Mouse (Mus musculus): ENCODE measurements around the gene Dhfr. TPM values are rescaled to one million over a fixed set of nuclear protein-coding genes. Genes with fewer than 3 reads are reported as not detected.
"Not testable (repeated sequence)": the region's sequence is repeated elsewhere in the genome, so short reads cannot be mapped to it uniquely, and the experiment has no call there.

Gene Dhfr
- polyA plus RNA-seq, 1 experiment = 4.8 TPM

GRCm38 (mm10) chr13:92344033-92344432, 10.5 kb upstream of the Dhfr start:
- TF ChIP-seq CTCF (IDR thresholded peaks at IDR 0.05; ENCODE audit: borderline replicate concordance, extremely low read depth, insufficient read depth, insufficient read length) = no peak
- no peak for TF ChIP-seq POLR2A (IDR thresholded peaks at IDR 0.05; ENCODE audit: borderline replicate concordance, extremely low read depth, insufficient read depth, insufficient read length, poor library complexity, severe bottlenecking)
- no peak for DNase-seq (ENCODE audit: low read depth)

DNA sequence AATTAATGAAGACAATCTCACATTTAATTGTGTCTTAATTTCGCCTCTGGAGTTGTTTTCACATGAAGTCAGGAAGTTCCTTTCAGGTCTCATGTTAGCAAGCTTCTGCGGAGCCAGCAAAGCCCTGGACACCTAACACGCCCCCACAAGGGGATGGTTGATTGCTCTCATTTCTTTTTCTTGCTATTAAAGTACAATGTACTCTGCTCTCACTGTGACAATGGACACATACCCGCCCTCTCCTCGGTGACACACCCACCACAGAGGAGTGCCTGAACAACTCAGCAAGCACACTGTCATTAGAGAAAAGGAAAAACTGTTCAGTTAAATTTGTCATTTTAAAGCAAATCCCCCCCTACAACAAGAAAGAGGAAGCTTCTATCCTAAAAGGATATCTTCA, 8.2 kb upstream of the Dhfr start:
- DNase-seq (ENCODE audit: low read depth) = no peak
- no peak for TF ChIP-seq CTCF (IDR thresholded peaks at IDR 0.05; ENCODE audit: borderline replicate concordance, extremely low read depth, insufficient read depth, insufficient read length)
- no peak for TF ChIP-seq POLR2A (IDR thresholded peaks at IDR 0.05; ENCODE audit: borderline replicate concordance, extremely low read depth, insufficient read depth, insufficient read length, poor library complexity, severe bottlenecking)

- TF ChIP-seq CTCF (IDR thresholded peaks at IDR 0.05; ENCODE audit: borderline replicate concordance, extremely low read depth, insufficient read depth, insufficient read length) (no peak), POLR2A (IDR thresholded peaks at IDR 0.05; ENCODE audit: borderline replicate concordance, extremely low read depth, insufficient read depth, insufficient read length, poor library complexity, severe bottlenecking) (no peak)
- no peak for DNase-seq (ENCODE audit: low read depth)
Observed at GRCm38 (mm10) chr13:92351100-92351499, 3.4 kb upstream of the Dhfr start.

DNA sequence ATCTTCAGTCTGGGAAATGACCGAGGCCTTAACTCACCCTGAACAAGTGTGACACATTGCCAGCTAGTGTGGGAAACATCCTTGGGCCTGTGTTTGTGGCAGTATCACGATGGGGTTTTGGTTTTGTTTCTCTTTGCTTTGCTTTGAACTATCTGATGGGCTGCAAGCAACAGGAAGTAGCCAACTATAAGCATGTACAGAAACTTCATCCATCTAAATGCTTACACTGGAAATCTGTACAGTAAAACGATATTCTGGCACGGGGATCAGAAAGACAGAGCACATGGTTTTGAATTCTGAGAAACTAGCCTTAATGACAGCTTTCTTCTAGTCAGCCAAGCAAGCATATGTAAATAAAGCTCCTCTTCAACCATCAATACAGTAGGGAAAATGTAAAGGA, 570 bp upstream of the Dhfr start:
- DNase-seq (ENCODE audit: low read depth) = no peak
- TF ChIP-seq CTCF (IDR thresholded peaks at IDR 0.05; ENCODE audit: borderline replicate concordance, extremely low read depth, insufficient read depth, insufficient read length) (no peak), POLR2A (IDR thresholded peaks at IDR 0.05; ENCODE audit: borderline replicate concordance, extremely low read depth, insufficient read depth, insufficient read length, poor library complexity, severe bottlenecking) (no peak)

- no peak for DNase-seq (ENCODE audit: low read depth)
Observed at GRCm38 (mm10) chr13:92355272-92355643, 732 bp downstream of the Dhfr start.

GRCm38 (mm10) chr13:92356376-92356775, 1.9 kb downstream of the Dhfr start:
- no peak for TF ChIP-seq POLR2A (IDR thresholded peaks at IDR 0.05; ENCODE audit: borderline replicate concordance, extremely low read depth, insufficient read depth, insufficient read length, poor library complexity, severe bottlenecking)
- TF ChIP-seq CTCF (IDR thresholded peaks at IDR 0.05; ENCODE audit: borderline replicate concordance, extremely low read depth, insufficient read depth, insufficient read length) = no peak
- DNase-seq (ENCODE audit: low read depth) = no peak

More at GRCm38 (mm10) chr13:92355272-92355643, 732 bp downstream of the Dhfr start:
- TF ChIP-seq CTCF (IDR thresholded peaks at IDR 0.05; ENCODE audit: borderline replicate concordance, extremely low read depth, insufficient read depth, insufficient read length) (no peak), POLR2A (IDR thresholded peaks at IDR 0.05; ENCODE audit: borderline replicate concordance, extremely low read depth, insufficient read depth, insufficient read length, poor library complexity, severe bottlenecking) (no peak)

DNA sequence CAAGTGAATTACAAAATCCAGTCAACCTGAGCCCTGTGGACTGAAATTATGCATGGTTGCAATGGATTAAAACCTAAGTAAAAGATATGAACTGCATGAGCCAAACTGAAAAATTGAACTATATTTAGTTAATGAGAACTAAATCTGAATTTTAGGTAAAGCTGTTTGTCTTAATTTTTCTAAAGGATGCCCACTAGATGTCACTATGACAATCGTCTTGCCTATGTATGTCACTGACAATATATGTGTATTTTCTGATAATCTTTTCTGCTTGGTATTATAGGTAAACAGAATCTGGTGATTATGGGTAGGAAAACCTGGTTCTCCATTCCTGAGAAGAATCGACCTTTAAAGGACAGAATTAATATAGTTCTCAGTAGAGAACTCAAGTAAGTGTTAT, 3.1 kb downstream of the Dhfr start:
- TF ChIP-seq POLR2A (IDR thresholded peaks at IDR 0.05; ENCODE audit: borderline replicate concordance, extremely low read depth, insufficient read depth, insufficient read length, poor library complexity, severe bottlenecking) = no peak
- no peak for TF ChIP-seq CTCF (IDR thresholded peaks at IDR 0.05; ENCODE audit: borderline replicate concordance, extremely low read depth, insufficient read depth, insufficient read length)
- DNase-seq (ENCODE audit: low read depth) = peak; percentile 58

DNA sequence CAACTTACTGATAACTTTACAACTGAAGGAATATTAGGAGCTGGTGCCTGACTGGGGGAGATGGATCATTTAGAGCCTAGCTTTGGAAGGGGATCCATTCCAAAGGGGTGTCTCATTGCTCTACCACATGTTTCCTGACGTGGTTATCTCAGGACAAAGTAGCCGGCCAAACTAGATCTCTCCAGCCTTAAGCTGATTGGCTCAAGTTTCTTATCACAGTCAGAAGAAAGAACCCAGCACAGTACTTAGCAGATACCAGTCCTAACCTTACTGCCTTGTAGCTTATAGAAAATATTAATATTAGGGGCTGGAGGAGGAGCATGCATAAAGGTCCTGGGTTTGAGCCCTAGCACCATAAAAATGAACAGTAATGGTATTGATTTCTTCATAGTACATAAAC, 7.1 kb downstream of the Dhfr start:
- TF ChIP-seq CTCF (IDR thresholded peaks at IDR 0.05; ENCODE audit: borderline replicate concordance, extremely low read depth, insufficient read depth, insufficient read length) (no peak), POLR2A (IDR thresholded peaks at IDR 0.05; ENCODE audit: borderline replicate concordance, extremely low read depth, insufficient read depth, insufficient read length, poor library complexity, severe bottlenecking) (no peak)
- no peak for DNase-seq (ENCODE audit: low read depth)

DNA sequence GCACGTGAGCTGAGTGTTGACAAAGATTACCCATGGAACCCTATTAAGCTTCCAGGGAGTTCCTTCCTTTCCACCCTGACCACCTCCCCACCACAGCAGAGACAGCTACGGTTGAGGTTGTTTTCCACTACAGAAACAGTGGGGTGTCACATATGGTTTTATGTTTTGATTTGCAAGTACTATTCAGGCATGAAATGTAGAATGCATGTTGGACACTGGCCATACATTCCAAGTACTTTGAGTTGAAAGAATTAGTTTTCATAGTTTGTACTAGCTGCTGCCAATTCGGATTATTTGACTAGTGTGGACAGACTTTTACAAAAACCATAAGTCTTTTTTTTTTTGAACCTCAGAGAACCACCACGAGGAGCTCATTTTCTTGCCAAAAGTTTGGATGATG, 10.8 kb downstream of the Dhfr start:
- TF ChIP-seq POLR2A (IDR thresholded peaks at IDR 0.05; ENCODE audit: borderline replicate concordance, extremely low read depth, insufficient read depth, insufficient read length, poor library complexity, severe bottlenecking) (no peak), CTCF (IDR thresholded peaks at IDR 0.05; ENCODE audit: borderline replicate concordance, extremely low read depth, insufficient read depth, insufficient read length) (no peak)
- peak; percentile 26 for DNase-seq (ENCODE audit: low read depth)

DNA sequence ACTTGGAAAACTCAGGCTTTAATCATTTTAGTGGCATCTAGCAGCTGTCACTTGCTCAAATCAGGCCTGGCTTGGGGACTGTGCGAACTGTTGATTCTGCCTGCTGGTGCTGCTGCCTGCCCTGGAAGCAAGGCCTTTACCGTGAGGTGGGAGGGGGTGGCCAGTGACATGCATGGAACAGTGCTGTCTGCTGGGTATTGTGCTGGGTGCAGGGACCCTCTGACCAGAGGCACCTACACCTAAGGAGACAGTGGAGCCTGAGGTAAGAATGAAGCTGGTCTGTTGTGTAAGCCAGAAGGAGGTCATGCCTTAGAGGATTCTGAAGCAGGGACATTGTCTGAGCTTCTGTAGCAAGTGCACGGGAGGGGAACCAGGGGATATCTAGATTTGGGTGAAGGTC, 16.3 kb downstream of the Dhfr start:
- DNase-seq (ENCODE audit: low read depth) = no peak
- TF ChIP-seq POLR2A (IDR thresholded peaks at IDR 0.05; ENCODE audit: borderline replicate concordance, extremely low read depth, insufficient read depth, insufficient read length, poor library complexity, severe bottlenecking) (no peak), CTCF (IDR thresholded peaks at IDR 0.05; ENCODE audit: borderline replicate concordance, extremely low read depth, insufficient read depth, insufficient read length) (no peak)

GRCm38 (mm10) chr13:92371466-92371865, 16.9 kb downstream of the Dhfr start:
- DNase-seq (ENCODE audit: low read depth) = not testable (repeated sequence)

DNA sequence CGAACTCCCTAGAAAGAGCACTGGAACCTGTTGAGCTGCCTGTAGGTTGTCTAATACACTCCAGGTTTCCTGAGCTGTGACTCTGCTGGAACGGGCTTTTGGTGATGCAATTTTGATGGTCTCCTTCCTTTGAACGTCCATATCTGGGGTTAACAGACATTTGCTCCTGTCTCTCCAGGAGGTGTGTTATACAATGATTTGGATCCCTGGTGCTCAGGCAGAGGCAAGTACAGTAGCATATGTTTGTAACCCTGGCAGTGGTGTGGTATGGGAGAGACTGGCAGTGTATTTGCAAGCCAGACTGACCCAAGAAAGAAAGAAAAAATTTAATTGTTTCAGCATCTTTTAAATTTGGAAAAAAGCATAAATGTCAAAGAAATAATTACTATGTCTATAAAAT, 32.8 kb downstream of the Dhfr start:
- DNase-seq (ENCODE audit: low read depth) = no peak
- TF ChIP-seq POLR2A (IDR thresholded peaks at IDR 0.05; ENCODE audit: borderline replicate concordance, extremely low read depth, insufficient read depth, insufficient read length, poor library complexity, severe bottlenecking) (no peak), CTCF (IDR thresholded peaks at IDR 0.05; ENCODE audit: borderline replicate concordance, extremely low read depth, insufficient read depth, insufficient read length) (no peak)
